Mouse (Mus musculus) left cerebral cortex, adult 2 months (tissue): ENCODE results near the gene Smad1. TPM values are rescaled to one million over a fixed set of nuclear protein-coding genes. Genes with fewer than 3 reads are reported as not detected.

Experiments used
- DNase-seq, 2 experiments: peaks; one replicate each; pipeline ENCODE4 v3.0.0; 2021 to 2022; ENCODE audit warnings: low spot score in 2 of 2, mixed read lengths in 1 of 2; ENCODE audit errors: extremely low spot score in 1 of 2
- H3K27ac ChIP-seq: fragments of 200-600 bp; 2 replicates; pipeline ENCODE4 v1.8.1; 2022
- H3K4me3 ChIP-seq: fragments of 200-600 bp; 2 replicates; pipeline ENCODE4 v1.8.1; 2022
- CTCF ChIP-seq: fragments of 200-600 bp; IDR thresholded peaks from 2 replicates; pipeline ENCODE4 v1.8.1; 2022; ENCODE audit warnings: antibody characterized with exemption, mild to moderate bottlenecking, moderate library complexity
- intact Hi-C: fragments of 180-260 bp; cut with DNase I; formaldehyde crosslinking; loops from one replicate; pipeline ENCODE4 v1.15.1; 2025
- total RNA-seq, 2 experiments: library from RNA; stranded (reverse); gene quantifications; 2 replicates each; pipeline ENCODE4 v1.2.3; 2021

The Smad1 gene
- total RNA-seq, 2 experiments from 2014 or later = 30.8 to 32.9 TPM

DNA sequence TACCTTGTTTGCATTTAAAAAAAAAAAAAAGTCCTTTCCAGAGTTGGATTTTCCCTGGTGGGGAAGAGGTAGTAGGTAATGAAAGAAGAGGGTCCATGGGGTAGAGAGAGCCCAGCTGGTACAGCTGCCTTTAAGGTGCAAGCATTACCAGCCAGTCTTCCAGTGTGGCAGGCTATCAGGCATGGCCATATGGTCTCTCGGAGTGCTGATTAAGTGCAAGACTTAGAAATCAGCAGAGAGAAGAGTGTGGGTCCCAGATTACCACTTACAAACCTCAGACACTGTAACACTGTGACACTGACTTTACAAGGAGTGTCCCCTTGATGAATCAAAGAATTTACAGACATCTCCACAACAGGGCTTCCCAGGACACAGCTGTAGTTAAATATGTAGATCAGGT is 18.9 kb downstream of the Smad1 start:
- intact Hi-C loops = no loop called here
- TF ChIP-seq CTCF = no peak
- Histone ChIP-seq H3K4me3 (no peak overlapping the region), H3K27ac (no peak overlapping the region)
- no peak for DNase-seq

DNA sequence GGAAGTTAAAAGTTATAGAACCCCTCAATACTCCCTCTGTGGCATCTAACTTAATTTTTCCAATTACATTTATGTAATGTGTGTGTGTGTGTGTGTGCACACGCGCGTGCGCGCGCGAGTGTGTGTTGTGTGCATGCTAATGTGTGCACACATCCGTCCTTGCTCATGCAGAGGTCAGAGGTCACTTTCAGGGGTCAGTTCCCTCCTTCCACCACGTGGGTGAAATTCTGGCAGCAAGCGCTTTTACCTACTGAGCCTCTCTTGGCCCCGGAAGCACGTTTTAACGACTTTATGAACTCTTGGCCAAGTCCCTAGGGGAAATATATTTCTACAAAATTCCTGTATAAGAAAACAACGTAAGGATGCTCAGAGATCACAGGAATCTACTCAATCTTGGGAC is 19.3 kb downstream of the Smad1 start:
- DNase-seq = no peak
- TF ChIP-seq CTCF = no peak
- intact Hi-C loops = no loop called here
- Histone ChIP-seq H3K27ac (no peak overlapping the region), H3K4me3 (no peak overlapping the region)

DNA sequence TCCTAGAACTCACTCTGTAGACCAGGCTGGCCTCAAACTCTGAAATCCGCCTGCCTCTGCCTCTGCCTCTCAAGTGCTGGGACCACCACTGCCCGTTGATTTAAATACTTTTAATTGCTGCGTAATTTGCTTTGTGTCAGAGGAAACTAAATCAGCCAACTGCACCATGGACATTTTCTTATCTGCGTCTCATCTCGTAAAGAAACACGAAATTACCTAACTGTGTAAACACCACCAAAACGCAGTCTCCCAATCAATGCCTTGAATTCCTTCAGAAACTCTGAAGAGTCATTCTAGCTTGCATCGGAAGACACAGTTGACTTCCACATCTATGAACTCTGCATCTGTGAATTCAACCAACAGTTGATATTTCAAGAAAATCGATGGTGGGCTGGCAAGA is 22.7 kb downstream of the Smad1 start:
- Histone ChIP-seq H3K4me3 (no peak overlapping the region), H3K27ac (no peak overlapping the region)
- intact Hi-C loops = no loop called here
- TF ChIP-seq CTCF = no peak
- no peak for DNase-seq

DNA sequence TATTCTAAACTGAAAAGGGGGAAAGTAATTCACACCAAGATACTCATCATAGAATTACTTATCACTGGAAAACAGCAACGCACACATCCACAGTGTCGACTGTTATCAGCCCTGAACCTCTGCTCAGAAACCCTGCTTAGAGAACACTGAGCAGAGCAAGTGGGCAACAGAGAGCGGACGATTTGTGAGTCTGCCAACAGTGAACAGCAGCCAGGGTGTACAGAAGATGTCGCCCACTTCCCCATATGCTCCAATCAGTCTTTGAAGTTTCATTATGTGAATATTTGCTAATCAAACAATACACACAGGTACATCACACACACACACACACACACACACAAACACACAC is 23.6 kb downstream of the Smad1 start:
- TF ChIP-seq CTCF = no peak
- no peak overlapping the region for H3K4me3 ChIP-seq
- intact Hi-C loops = no loop called here
- peak in 1 of 2 experiments; percentile 47 for DNase-seq
- peak overlapping the region; percentile 3; the same call in 1 of the 2 replicates for H3K27ac ChIP-seq

DNA sequence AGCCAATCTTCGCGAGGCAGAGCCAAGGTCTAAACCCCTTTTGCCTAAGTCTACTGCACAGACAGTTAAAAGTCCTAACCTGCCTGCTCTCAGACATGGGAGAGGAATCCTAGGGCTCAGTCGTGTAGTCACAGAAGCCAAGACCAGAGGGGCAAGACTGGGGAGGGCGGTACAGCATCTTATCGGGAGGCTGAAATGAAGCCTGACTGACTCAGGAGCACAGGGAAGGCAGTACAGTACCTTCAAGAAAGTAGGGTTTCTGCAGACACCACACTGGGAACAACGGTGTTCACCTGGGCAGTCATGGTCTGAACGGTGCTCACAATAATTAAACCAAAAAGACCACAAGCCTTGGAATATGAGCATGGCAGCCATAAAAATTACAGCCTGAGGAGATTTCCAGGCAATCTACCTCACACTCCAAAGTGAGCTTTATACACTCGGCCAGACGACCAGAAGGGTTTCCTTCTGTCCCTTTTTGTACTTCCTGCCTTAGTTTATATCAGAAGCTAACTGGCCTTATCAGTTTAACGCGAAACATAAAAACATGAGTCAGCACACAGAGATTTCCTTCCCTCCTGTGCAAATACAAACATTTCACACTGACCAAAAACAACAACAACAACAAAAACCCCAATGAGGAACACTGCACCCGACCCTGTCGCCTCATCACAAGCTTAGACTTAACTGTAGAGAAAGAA is 24.1 kb downstream of the Smad1 start:
- no peak for TF ChIP-seq CTCF
- no peak for DNase-seq
- no peak overlapping the region for H3K4me3 ChIP-seq
- peak overlapping the region; percentile 3; the same call in 1 of the 2 replicates for H3K27ac ChIP-seq
- intact Hi-C loops = no loop called here

DNA sequence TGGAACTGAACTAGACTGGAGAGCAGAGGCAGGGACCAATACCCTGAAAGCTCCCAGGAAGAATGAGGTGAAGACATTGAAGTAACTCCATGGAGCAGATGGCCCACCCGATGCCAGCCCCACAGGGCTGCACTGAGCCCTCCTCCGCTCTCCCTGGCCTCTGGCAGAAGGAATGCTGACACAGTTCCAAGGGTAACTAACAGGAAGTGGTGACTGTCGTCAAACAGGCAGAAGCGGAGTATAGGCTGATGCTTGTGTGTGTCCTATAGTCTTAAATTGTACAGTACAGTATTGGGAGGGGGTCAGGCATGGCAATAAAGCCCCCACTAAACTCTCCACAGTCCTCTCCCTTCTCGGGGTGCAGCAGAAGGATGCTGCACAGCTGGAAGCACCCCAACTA is 24.9 kb downstream of the Smad1 start:
- TF ChIP-seq CTCF = no peak
- no peak for DNase-seq
- H3K27ac ChIP-seq = no peak overlapping the region
- intact Hi-C loops = no loop called here
- no peak overlapping the region for H3K4me3 ChIP-seq

DNA sequence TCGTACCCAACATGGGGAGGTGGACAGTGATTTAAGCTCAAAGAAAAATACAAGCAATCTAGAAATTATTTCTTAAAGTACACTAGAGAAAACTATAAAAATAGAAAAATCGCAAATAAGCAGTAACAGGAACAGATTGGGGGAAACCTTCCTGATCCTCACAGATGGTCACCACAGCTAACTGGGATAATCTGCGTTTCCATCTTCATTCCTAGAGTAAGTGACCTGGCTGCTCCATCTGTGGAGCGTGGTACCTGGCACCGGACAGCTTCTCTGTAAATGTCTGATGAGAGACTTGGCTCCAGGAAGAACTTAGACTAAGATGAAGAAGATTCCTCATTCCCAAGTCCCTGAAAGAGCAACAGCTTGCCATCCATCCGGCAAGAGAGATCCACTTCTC is 25.8 kb downstream of the Smad1 start:
- H3K27ac ChIP-seq = no peak overlapping the region
- no peak for TF ChIP-seq CTCF
- H3K4me3 ChIP-seq = no peak overlapping the region
- intact Hi-C loops = no loop called here
- no peak for DNase-seq

DNA sequence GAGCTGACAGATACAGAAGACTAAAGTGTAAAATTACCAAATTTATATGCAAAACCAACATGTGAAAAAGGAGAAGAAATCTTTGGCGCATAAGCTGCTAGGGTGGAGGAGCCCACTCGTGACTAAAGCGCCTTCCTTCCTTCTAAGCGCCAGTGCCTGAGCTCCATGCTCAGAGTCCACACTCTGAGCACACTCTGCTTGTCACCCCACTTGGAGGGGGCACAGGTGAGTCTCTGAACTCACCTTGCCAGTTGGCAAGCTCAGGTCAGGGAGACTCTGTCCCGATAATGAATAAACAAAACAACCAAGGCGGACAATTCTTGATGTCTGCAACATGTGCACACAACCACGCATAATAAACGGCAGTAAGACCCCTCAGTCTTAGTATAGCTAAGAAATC is 26.4 kb downstream of the Smad1 start:
- intact Hi-C loops = no loop called here
- no peak overlapping the region for H3K4me3 ChIP-seq
- TF ChIP-seq CTCF = no peak

DNA sequence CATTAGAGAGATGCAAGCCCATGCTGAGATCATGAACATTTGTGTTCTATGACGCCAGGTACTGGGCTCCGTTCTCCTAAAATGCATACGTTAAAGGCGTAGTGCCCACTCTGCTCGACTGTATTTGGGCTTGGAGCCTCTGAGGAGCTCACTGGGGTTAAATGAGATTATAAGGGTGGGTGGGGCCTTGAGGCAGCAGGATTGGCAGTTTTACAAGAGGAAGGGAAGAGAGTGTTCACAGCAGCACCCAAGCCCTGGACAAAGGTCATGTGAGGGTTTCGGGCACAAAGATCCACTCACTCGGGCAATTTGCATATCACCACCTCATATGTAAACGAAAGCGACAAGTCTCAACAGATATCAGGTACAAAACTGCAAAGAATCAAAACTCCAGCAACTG is 26.8 kb downstream of the Smad1 start:
- no peak overlapping the region for H3K4me3 ChIP-seq
- no peak for TF ChIP-seq CTCF
- H3K27ac ChIP-seq = no peak overlapping the region
- intact Hi-C loops = no loop called here
- no peak for DNase-seq

More for the DNA sequence above, 26.4 kb downstream of the Smad1 start:
- H3K27ac ChIP-seq = no peak overlapping the region
- no peak for DNase-seq

DNA sequence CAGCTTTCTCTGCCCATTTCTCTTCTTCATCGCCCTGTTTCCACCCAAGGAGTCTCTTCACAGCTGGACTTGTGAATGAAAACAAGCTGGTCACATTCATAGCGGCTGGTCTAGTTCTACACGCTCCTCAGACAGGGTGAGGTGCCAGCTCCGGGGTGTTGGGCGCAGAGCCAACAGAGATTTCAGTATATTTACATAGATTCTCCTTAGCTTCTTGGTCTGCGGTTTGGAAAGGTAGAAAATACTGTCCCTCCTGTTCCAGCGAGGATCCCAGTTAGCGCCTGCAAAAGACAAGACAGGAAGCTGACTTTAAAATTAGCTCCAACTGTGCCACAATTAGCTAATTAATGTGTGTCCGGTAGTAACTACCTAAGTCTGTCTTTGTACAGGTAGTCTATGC is 27.2 kb downstream of the Smad1 start:
- Histone ChIP-seq H3K27ac (no peak overlapping the region), H3K4me3 (no peak overlapping the region)
- intact Hi-C loops = no loop called here
- no peak for TF ChIP-seq CTCF
- no peak for DNase-seq

DNA sequence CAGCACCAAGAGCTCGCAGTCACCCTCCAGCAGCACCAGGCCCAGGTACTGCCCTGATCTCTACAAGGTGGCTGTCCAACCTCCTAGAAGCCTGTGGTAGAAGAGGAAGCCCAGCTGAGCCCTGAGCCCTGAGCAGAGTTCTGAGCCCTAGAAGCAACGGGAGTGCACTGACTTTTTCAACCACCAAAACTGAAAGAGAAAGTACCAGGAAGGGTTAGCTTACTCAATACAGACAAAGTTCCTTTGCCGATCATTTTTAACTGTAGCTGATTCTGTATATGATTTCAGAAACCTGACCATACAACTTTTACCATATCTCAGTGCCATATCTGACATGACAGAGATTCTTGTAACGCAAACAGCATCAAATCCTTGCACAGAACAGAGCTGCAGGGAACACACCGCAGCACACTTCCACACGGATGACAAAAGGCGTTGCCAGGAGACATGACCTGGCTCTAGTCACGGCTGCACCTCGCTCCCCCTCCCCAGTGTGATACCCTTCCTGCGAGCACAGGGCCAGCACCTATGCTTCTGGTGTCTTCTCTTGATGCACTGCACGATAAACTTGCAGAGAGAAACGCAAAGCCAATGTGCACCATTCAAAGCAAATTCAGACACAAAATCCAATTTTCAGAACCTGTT is 28.6 kb downstream of the Smad1 start:
- no peak for DNase-seq
- intact Hi-C loops = no loop called here
- Histone ChIP-seq H3K27ac (no peak overlapping the region), H3K4me3 (no peak overlapping the region)
- no peak for TF ChIP-seq CTCF

DNA sequence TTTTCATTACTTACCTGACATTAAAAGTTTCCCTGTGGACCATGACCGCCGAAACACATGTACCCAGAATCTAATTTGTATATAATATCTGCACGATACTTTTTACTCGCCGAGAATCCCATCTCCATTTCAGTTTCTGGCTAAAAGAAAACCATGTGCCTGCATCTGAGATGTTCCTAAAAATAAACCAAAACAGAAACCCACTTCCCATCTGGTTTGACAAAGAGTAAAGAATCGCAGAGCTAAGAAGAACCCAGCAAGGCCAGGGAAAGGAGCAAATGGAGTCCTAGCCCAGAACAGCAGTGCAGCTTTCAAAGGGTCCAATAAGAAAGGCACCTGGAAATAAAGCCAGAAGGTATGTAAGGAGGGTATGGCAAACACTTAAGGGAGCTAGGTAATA is 30.2 kb downstream of the Smad1 start:
- DNase-seq = no peak
- intact Hi-C loops = no loop called here
- Histone ChIP-seq H3K27ac (peak overlapping the region; percentile 38; the same call in 1 of the 2 replicates), H3K4me3 (no peak overlapping the region)
- TF ChIP-seq CTCF = no peak

DNA sequence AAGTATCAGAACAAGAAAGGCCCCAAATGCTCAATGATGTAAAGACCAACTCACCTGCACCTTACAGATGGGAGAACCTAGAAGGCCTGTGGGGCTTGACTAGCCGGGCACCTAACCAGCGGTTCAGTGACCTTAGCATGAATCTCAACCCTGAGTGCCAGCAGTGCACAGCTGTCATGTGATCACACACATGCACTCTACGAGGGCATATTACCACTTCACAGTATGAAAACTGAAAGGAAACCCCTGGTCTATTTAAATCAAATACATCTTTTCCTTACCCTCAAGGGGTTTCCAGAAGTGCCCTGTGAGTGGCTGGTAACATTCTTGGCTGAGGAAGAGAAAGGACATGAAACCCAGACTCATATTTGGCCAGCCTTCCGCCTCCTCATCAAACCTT is 31.4 kb downstream of the Smad1 start:
- H3K27ac ChIP-seq = no peak overlapping the region
- intact Hi-C loops = no loop called here
- no peak for TF ChIP-seq CTCF
- no peak for DNase-seq
- no peak overlapping the region for H3K4me3 ChIP-seq
